Mouse (Mus musculus) megakaryocyte, embryonic 14.5 days (primary cell): ENCODE measurements around the gene Cpe. TPM values are rescaled to one million over a fixed set of nuclear protein-coding genes. Genes with fewer than 3 reads are reported as not detected.

Experiments
- H3K27me3 ChIP-seq: replicated peaks from 2 replicates; pipeline ENCODE3; 2012; ENCODE audit warnings: inconsistent platforms
- H3K36me3 ChIP-seq: replicated peaks from 2 replicates; pipeline ENCODE3; 2012; ENCODE audit warnings: low read length, inconsistent platforms, mixed read lengths
- H3K4me1 ChIP-seq: 2 replicates; pipeline ENCODE4 v1.6.1; 2012; ENCODE audit warnings: inconsistent platforms
- H3K4me3 ChIP-seq: replicated peaks from 2 replicates; pipeline ENCODE3; 2012; ENCODE audit warnings: moderate library complexity, mild to moderate bottlenecking, inconsistent platforms
- H3K9me3 ChIP-seq: 2 replicates; pipeline ENCODE4 v1.6.1; 2012; ENCODE audit warnings: inconsistent platforms
- FLI1 ChIP-seq: IDR thresholded peaks from 2 replicates; pipeline ENCODE4 v1.6.1; 2012; ENCODE audit warnings: low read length, inconsistent platforms, mixed read lengths
- GATA1 ChIP-seq: IDR thresholded peaks from 3 replicates; pipeline ENCODE4 v1.6.1; 2012; ENCODE audit warnings: mixed read lengths, low read length, inconsistent platforms, borderline replicate concordance
- polyA plus RNA-seq: library from polyadenylated mRNA; stranded (reverse); fragments of >175 nt; gene quantifications from 2 replicates; pipeline ENCODE4 v1.2.3, GENCODE M21; 2012; ENCODE audit warnings: low replicate concordance; ENCODE audit not compliant: insufficient read depth

Gene Cpe
- polyA plus RNA-seq, 1 experiment = not detected

- peaks cover 4% of the 10 kb centered on the region; the same call in 1 of the 2 replicates for H3K9me3 ChIP-seq
- no peaks in the 10 kb centered on the region for H3K27me3 ChIP-seq
- TF ChIP-seq FLI1 (no peak), GATA1 (no peak)
- no peaks in the 10 kb centered on the region for H3K4me1 ChIP-seq
- H3K4me3 ChIP-seq = no peak overlapping the region
- no peaks in the 10 kb centered on the region for H3K36me3 ChIP-seq
Observed at GRCm38 (mm10) chr8:64640599-64640998, 52.3 kb downstream of the Cpe start.

GRCm38 (mm10) chr8:64639676-64640075 lies 53.2 kb downstream of the Cpe start:
- Histone ChIP-seq H3K4me1 (no peaks in the 10 kb centered on the region), H3K9me3 (peaks cover 4% of the 10 kb centered on the region; the same call in 1 of the 2 replicates), H3K4me3 (no peak overlapping the region), H3K36me3 (no peaks in the 10 kb centered on the region), H3K27me3 (no peaks in the 10 kb centered on the region)
- no peak for TF ChIP-seq GATA1
- TF ChIP-seq FLI1 = no peak

DNA sequence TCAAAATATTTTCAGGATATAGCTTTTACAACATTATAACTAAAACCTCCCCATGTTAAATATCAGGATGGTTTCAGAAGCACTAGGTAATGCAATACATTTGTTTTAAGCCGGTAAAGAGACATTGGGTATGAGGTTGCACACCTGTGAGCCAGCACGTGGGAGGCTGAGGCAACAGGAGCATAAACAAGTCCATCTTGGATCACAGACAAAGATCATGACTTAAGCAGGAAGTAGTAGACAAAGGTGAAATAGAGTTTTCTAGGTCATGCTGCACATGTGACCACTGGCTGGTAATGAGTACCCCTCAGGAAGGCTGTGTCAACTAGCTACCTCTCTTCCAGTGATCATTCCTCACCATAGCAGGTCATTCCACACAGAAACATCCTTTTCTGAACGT lies 58.0 kb downstream of the Cpe start:
- TF ChIP-seq FLI1 (no peak), GATA1 (no peak)
- Histone ChIP-seq H3K27me3 (no peaks in the 10 kb centered on the region), H3K4me3 (no peak overlapping the region), H3K4me1 (no peaks in the 10 kb centered on the region), H3K36me3 (no peaks in the 10 kb centered on the region), H3K9me3 (no peaks in the 10 kb centered on the region)

GRCm38 (mm10) chr8:64634131-64634865 lies 58.6 kb downstream of the Cpe start:
- no peaks in the 10 kb centered on the region for H3K36me3 ChIP-seq
- H3K27me3 ChIP-seq = no peaks in the 10 kb centered on the region
- H3K4me3 ChIP-seq = no peak overlapping the region
- no peaks in the 10 kb centered on the region for H3K9me3 ChIP-seq
- TF ChIP-seq GATA1 (no peak), FLI1 (no peak)
- no peaks in the 10 kb centered on the region for H3K4me1 ChIP-seq

- Histone ChIP-seq H3K4me1 (no peaks in the 10 kb centered on the region), H3K4me3 (no peak overlapping the region), H3K9me3 (peaks cover 12% of the 10 kb centered on the region), H3K27me3 (no peaks in the 10 kb centered on the region), H3K36me3 (no peaks in the 10 kb centered on the region)
- TF ChIP-seq GATA1 (no peak), FLI1 (no peak)
Observed at GRCm38 (mm10) chr8:64632169-64632568, 60.7 kb downstream of the Cpe start.

DNA sequence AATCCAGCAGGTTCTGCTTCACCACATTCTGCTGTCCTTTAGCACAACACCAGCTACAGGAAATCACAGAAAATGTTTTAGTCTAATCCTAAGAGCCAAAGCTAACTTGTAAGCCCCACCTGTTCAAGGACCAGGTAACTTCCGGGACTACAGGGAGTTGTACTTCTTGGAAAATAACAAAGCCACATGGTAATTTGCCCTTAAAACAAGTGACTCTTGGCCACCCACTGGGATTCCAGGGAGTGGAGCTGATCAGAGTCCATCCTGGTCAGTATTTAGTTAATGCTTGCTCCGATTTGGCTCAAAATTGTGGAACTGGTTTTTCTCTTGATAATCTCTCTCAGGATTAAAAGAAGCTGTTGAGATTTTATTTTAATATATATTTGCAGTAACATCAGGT lies 61.1 kb downstream of the Cpe start:
- no peak overlapping the region for H3K4me3 ChIP-seq
- H3K4me1 ChIP-seq = no peaks in the 10 kb centered on the region
- H3K36me3 ChIP-seq = no peaks in the 10 kb centered on the region
- TF ChIP-seq FLI1 (no peak), GATA1 (no peak)
- peaks cover 13% of the 10 kb centered on the region for H3K9me3 ChIP-seq
- H3K27me3 ChIP-seq = no peaks in the 10 kb centered on the region

GRCm38 (mm10) chr8:64629034-64629760 lies 63.7 kb downstream of the Cpe start:
- Histone ChIP-seq H3K9me3 (peaks cover 16% of the 10 kb centered on the region), H3K36me3 (no peaks in the 10 kb centered on the region), H3K4me1 (no peaks in the 10 kb centered on the region), H3K4me3 (no peak overlapping the region), H3K27me3 (no peaks in the 10 kb centered on the region)
- TF ChIP-seq GATA1 (no peak), FLI1 (no peak)

GRCm38 (mm10) chr8:64628039-64628438 lies 64.8 kb downstream of the Cpe start:
- H3K9me3 ChIP-seq = peaks cover 16% of the 10 kb centered on the region
- H3K27me3 ChIP-seq = no peaks in the 10 kb centered on the region
- no peaks in the 10 kb centered on the region for H3K4me1 ChIP-seq
- TF ChIP-seq FLI1 (no peak), GATA1 (no peak)
- H3K36me3 ChIP-seq = no peaks in the 10 kb centered on the region
- H3K4me3 ChIP-seq = no peak overlapping the region

DNA sequence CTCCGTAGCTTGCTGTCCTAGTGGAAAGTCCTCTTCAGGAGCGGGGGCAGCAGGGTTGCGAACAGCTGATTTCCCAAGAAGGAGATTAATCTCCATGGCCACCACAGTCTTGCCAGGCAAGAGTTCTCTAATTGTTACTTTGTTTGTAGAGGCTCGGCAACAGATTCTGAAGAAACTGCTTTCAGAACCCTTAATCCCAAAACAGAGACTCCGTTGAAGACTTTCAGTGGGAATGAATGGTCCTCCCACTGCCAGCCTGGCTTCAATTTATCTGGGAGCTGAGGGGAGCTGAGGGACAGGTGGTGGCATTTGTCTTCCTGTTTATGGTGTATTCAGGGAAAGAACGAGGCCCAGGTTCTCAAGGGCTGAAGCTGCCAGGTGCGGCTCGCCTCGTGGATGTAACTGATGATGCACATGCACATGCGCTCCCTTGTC lies 68.2 kb downstream of the Cpe start:
- Histone ChIP-seq H3K36me3 (no peaks in the 10 kb centered on the region), H3K4me3 (no peak overlapping the region), H3K4me1 (no peaks in the 10 kb centered on the region), H3K9me3 (peaks cover 16% of the 10 kb centered on the region), H3K27me3 (no peaks in the 10 kb centered on the region)
- no peak for TF ChIP-seq FLI1
- no peak for TF ChIP-seq GATA1

DNA sequence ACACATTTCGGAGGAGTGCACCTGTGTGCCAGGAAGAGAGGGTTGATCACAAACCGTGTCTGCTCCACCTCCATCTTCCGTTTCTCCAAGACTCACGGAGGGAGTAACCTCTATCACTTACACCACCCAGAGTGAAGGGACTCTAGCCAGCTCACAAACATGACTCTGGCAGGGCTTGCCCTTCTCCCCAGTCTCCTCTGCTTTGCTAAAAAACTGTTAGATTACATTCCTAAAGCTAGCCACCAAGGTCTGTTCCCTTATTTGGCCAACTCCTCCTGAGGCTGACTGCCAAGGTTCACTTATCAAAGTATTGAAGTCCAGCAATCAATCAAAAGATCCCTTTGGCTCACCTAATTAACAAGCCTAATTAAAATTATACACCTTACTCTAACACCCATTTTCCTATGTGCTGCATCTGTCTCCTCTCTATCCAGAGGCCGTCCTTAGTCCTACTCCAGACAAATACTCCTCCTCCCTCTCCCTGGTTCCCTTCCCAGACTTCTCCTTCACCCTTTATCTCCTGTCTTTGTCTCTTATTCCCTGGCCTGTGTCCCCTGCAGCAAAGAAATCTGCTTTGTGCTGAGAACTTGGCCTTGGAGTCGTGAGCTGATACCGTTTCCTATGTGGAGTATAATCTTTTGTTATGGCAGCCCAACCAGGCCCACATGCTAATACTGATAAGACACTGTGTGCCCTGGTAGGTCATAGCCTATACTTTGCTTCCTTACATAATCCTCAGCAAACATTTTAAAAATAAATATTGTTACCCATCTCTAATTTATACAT lies 72.3 kb downstream of the Cpe start:
- H3K4me3 ChIP-seq = no peak overlapping the region
- H3K4me1 ChIP-seq = peaks cover 4% of the 10 kb centered on the region; the same call in 1 of the 2 replicates
- H3K27me3 ChIP-seq = no peaks in the 10 kb centered on the region
- H3K36me3 ChIP-seq = no peaks in the 10 kb centered on the region
- H3K9me3 ChIP-seq = no peaks in the 10 kb centered on the region
- TF ChIP-seq GATA1 = no peak
- no peak for TF ChIP-seq FLI1
